Mouse (Mus musculus) midbrain, embryonic 10.5 days (tissue): Measurements from ENCODE around the gene Krt72. TPM values are rescaled to one million over a fixed set of nuclear protein-coding genes. Genes with fewer than 3 reads are reported as not detected.

Experiments
- DNase-seq: peaks from one replicate; pipeline ENCODE4 v3.0.0-alpha.2; 2017; ENCODE audit warnings: low spot score
- H3K27ac ChIP-seq: fragments of 300-500 bp; sonication (generic); replicated peaks from 2 replicates; pipeline ENCODE4 v1.5.1; 2016; ENCODE audit warnings: mild to moderate bottlenecking
- H3K27me3 ChIP-seq: fragments of 300-500 bp; sonication (generic); 2 replicates; pipeline ENCODE4 v1.6.1; 2016; ENCODE audit warnings: low read depth, mild to moderate bottlenecking; ENCODE audit not compliant: poor library complexity, severe bottlenecking
- H3K36me3 ChIP-seq: fragments of 300-500 bp; sonication (generic); 2 replicates; pipeline ENCODE4 v1.6.1; 2016; ENCODE audit warnings: mild to moderate bottlenecking, moderate library complexity
- H3K4me1 ChIP-seq: fragments of 300-500 bp; sonication (generic); 2 replicates; pipeline ENCODE4 v1.6.1; 2016
- H3K4me3 ChIP-seq: fragments of 300-500 bp; sonication (generic); 2 replicates; pipeline ENCODE4 v1.5.1; 2016; ENCODE audit warnings: mild to moderate bottlenecking, moderate library complexity
- H3K9me3 ChIP-seq: fragments of 300-500 bp; sonication (generic); replicated peaks from 2 replicates; pipeline ENCODE4 v1.6.1; 2016; ENCODE audit warnings: mild to moderate bottlenecking
- WGBS: fragments of 180-500 bp; shearing (Covaris S2); methylation state at CpG from one replicate; pipeline ENCODE4 v1.1.7; 2016; 5-methylcytosine and 5-hydroxymethylcytosine counted together
- polyA plus RNA-seq: library from polyadenylated mRNA; unstranded; fragments of >200 nt; fragmentation: Nextera tagmentation; extraction: Ambion mirVana; gene quantifications from 2 replicates; pipeline ENCODE4 v1.2.1, GENCODE M21; 2016

Gene Krt72
- polyA plus RNA-seq = not detected in 2 replicates

GRCm38 (mm10) chr15:101786360-101786759 lies at the start of gene Krt72:
Gene Krt72 (minus strand): TSS chr15:101786460.
- Histone ChIP-seq H3K27me3 (no peaks in the 10 kb centered on the region), H3K4me1 (no peaks in the 10 kb centered on the region), H3K36me3 (no peaks in the 10 kb centered on the region), H3K9me3 (no peaks in the 10 kb centered on the region), H3K4me3 (no peak within 1 kb of the TSS), H3K27ac (no peak within 1 kb of the TSS)
- WGBS = 92% methylated on average over 18 of the region's 18 CpGs
- no peak for DNase-seq

- Histone ChIP-seq H3K4me1 (no peaks in the 10 kb centered on the region), H3K27me3 (no peaks in the 10 kb centered on the region), H3K36me3 (no peaks in the 10 kb centered on the region), H3K9me3 (no peaks in the 10 kb centered on the region), H3K27ac (no peak overlapping the region), H3K4me3 (no peak overlapping the region)
- DNase-seq = no peak
- 67% methylated on average over 5 of the region's 5 CpGs for WGBS
Measured at GRCm38 (mm10) chr15:101834784-101835328, 48.6 kb upstream of the Krt72 start.

- Histone ChIP-seq H3K36me3 (no peaks in the 10 kb centered on the region), H3K9me3 (no peaks in the 10 kb centered on the region), H3K27ac (no peak overlapping the region), H3K27me3 (no peaks in the 10 kb centered on the region), H3K4me1 (no peaks in the 10 kb centered on the region), H3K4me3 (no peak overlapping the region)
- DNase-seq = no peak
- 61% methylated on average over 6 of the region's 6 CpGs for WGBS
Measured at GRCm38 (mm10) chr15:101833131-101833530, 46.9 kb upstream of the Krt72 start.

DNA sequence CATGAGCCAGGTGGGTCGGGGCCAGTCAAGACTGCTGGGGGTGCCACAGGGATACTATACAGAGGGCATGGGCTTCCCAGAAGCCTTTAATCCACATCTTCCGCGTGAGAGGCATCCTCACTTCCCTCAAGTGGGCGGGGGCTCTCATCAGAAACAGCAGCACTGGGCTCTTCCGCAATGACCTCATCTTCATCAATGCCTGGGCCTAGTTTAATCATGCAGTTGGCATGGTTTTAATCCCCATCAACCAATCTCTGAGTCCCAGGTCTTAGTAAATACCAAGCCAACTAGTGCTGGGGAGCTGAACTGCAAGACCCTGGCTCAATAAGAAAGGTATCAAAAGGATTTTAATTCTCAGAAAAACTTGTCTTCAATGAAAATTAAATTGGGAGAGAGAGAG lies 43.2 kb upstream of the Krt72 start:
- H3K27ac ChIP-seq = no peak overlapping the region
- H3K36me3 ChIP-seq = no peaks in the 10 kb centered on the region
- no peaks in the 10 kb centered on the region for H3K27me3 ChIP-seq
- 72% methylated on average over 5 of the region's 5 CpGs for WGBS
- no peak for DNase-seq
- no peak overlapping the region for H3K4me3 ChIP-seq
- peaks cover 7% of the 10 kb centered on the region for H3K4me1 ChIP-seq
- H3K9me3 ChIP-seq = no peaks in the 10 kb centered on the region

DNA sequence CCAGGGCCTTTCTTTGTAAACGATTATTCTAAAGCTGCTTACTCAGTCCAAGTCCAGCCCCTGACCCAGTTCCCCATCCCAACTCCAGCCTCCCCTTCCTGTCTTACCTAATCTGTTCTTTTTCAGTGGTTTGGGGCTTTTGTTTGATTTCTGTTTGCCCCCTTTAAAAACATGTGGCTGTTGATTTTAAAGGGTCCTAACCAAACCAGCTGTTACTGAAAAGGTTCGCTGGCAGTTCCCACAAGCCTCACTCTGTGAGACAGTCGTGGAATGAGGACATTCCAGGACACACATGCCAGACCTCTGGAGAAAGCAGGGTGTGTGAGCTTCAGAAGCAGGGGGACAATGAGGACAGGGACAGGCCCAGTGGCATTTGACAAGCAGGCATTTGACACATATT lies 35.5 kb upstream of the Krt72 start:
- Histone ChIP-seq H3K36me3 (no peaks in the 10 kb centered on the region), H3K9me3 (no peaks in the 10 kb centered on the region), H3K27me3 (no peaks in the 10 kb centered on the region), H3K27ac (no peak overlapping the region), H3K4me3 (no peak overlapping the region), H3K4me1 (peaks cover 3% of the 10 kb centered on the region; the same call in 1 of the 2 replicates)
- no peak for DNase-seq
- 28% methylated on average over 3 of the region's 3 CpGs for whole genome bisulfite sequencing

GRCm38 (mm10) chr15:101817875-101818274 lies 31.6 kb upstream of the Krt72 start, which contains the start of gene Krt2:
Gene Krt2 (minus strand): TSS chr15:101818169.
- 81% methylated on average over 16 of the region's 16 CpGs for WGBS

DNA sequence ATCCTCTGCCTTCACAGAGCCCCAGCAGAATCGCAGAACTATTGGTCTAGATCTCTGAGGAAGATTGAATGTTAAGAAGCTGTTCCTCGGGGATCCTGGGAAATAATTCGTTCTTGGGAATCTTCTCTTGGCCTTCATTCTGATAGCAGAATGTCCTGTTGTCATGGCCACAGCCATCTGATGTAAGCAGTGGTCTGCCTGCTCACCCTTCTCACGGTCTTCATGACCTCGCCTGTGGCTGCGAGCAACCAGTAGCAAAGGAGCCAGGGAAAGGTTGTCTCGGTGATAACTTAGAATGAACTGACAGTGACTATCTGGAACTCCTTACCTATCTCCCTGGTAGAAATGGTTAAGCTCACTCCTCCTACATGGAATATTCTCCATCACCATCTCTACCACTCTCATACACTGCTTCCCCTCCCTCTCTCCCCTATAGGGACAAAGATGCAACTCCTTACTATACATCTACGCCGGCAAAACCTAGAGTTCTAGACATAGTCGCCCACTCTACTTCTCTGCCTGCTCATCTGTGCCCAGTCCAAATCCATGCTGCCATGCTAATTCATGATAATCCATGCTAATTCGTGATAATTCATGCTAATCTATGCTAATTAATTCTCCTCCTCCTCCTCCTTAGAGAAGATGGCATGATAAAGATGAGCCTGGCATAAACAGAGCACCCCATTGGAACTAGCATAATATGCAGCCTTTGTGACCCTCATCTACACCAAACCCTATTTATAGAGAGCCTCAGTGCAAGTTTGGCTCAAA lies 17.0 kb upstream of the Krt72 start:
- Histone ChIP-seq H3K4me1 (peaks cover 4% of the 10 kb centered on the region; the same call in 1 of the 2 replicates), H3K27ac (no peak overlapping the region), H3K36me3 (no peaks in the 10 kb centered on the region), H3K27me3 (no peaks in the 10 kb centered on the region), H3K4me3 (no peak overlapping the region), H3K9me3 (no peaks in the 10 kb centered on the region)
- WGBS = 83% methylated on average over 11 of the region's 11 CpGs
- DNase-seq = no peak

More at GRCm38 (mm10) chr15:101817875-101818274, 31.6 kb upstream of the Krt72 start, which contains the start of gene Krt2:
- no peaks in the 10 kb centered on the region for H3K9me3 ChIP-seq
- no peak for DNase-seq
- H3K27ac ChIP-seq = no peak within 1 kb of the TSS
- no peak within 1 kb of the TSS for H3K4me3 ChIP-seq
- H3K36me3 ChIP-seq = no peaks in the 10 kb centered on the region
- H3K27me3 ChIP-seq = no peaks in the 10 kb centered on the region
- no peaks in the 10 kb centered on the region for H3K4me1 ChIP-seq

DNA sequence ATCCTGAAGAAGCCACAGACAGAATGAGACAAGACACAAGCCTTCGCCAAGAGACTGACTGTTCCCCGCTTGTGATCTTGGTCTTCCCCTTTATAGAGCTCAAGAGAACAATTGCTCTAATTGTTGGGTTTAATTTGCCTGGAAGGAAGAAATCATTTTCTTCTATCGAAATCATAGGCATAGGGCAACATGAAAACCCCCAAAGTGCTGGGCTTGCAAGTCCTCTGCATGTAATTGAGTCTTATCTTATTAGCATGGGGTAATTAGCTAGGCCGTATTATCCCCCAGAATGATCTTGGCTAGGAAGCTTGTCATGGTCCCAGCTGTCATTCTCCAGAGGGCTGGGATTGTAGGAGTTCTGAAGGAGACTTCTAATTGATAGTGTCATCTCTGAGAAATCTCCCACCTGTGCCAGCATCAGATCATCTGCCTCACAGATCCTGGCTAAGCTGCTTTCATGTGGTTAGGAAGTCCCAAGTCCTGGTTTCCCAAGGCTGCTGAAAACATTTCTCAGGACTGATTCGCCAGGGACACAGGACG lies 16.1 kb upstream of the Krt72 start, which contains the start of gene Krt73:
Gene Krt73, minus strand, starts transcription at position 51 of the 540 bp plus-strand sequence.
- no peaks in the 10 kb centered on the region for H3K36me3 ChIP-seq
- no peak for DNase-seq
- WGBS = 88% methylated on average over 6 of the region's 6 CpGs
- H3K27me3 ChIP-seq = no peaks in the 10 kb centered on the region
- H3K4me3 ChIP-seq = no peak within 1 kb of the TSS
- 0 out of 2 replicates have a peak within 1 kb of the TSS, but pooled peaks have one; percentile 17 for H3K27ac ChIP-seq
- H3K4me1 ChIP-seq = peaks cover 4% of the 10 kb centered on the region; the same call in 1 of the 2 replicates
- H3K9me3 ChIP-seq = no peaks in the 10 kb centered on the region

GRCm38 (mm10) chr15:101790867-101791266 lies 4.6 kb upstream of the Krt72 start:
- Histone ChIP-seq H3K4me3 (no peak overlapping the region), H3K27ac (no peak overlapping the region), H3K27me3 (no peaks in the 10 kb centered on the region), H3K36me3 (no peaks in the 10 kb centered on the region), H3K9me3 (no peaks in the 10 kb centered on the region), H3K4me1 (no peaks in the 10 kb centered on the region)
- 38% methylated on average over 3 of the region's 3 CpGs for WGBS
- DNase-seq = no peak

GRCm38 (mm10) chr15:101773420-101773819 lies 12.8 kb downstream of the Krt72 start:
- peaks cover 5% of the 10 kb centered on the region for H3K4me1 ChIP-seq
- no peak overlapping the region for H3K4me3 ChIP-seq
- H3K27me3 ChIP-seq = no peaks in the 10 kb centered on the region
- no peaks in the 10 kb centered on the region for H3K36me3 ChIP-seq
- 86% methylated on average over 10 of the region's 10 CpGs for WGBS
- DNase-seq = no peak
- H3K9me3 ChIP-seq = no peaks in the 10 kb centered on the region
- no peak overlapping the region for H3K27ac ChIP-seq

DNA sequence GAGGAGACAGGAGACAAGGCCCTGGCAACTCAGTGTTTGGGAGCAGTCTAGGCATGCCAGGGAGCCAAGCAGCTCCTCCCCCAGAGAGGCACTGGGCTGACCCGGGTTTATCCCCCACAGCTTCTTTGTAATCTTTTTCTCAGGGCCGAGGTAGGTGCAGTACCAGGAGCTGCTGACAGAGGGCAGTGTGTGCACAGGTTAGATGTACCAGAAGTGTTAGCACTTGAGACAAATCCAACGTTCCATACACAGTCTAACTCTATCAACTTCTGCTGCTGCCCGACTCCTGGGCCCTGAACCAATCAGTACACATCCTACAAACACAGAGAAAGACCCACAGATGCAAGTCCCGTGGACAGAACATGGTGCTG lies 13.6 kb downstream of the Krt72 start:
- no peak overlapping the region for H3K4me3 ChIP-seq
- WGBS = 13% methylated on average over 5 of the region's 5 CpGs
- H3K27ac ChIP-seq = peak overlapping the region; percentile 72
- no peaks in the 10 kb centered on the region for H3K27me3 ChIP-seq
- DNase-seq = peak; percentile 90
- H3K36me3 ChIP-seq = no peaks in the 10 kb centered on the region
- H3K4me1 ChIP-seq = peaks cover 5% of the 10 kb centered on the region
- no peaks in the 10 kb centered on the region for H3K9me3 ChIP-seq

DNA sequence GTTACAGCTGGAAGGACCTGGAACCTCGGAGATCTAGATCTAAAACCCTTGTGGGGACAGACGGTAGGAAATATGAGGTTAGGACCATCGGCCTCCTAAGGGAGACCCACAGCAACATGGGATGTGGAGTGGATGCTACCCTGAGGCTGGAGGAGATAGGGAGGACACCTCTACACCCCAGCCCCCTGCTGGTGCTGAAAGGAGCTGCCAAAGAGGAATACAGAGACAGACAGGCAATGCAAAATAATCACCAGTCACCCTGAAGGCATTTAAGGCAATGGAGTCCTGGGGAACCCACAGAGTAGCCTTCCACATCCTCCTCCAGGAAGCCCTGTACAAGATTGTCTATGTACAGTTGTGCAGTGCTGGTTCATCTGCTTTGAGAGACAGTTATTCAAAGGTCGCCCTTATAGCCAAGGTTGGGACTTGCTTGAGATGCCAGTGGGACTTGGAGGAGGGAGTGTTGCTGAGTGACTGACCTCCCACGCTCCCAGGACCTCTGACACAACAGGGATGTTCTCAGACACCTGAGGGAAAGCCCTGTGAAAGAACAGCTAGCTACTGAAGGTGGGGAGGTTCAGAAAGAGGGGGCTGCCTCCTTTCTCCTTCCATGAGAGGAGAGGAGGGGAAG lies 14.1 kb downstream of the Krt72 start:
- Histone ChIP-seq H3K36me3 (no peaks in the 10 kb centered on the region), H3K4me3 (no peak overlapping the region), H3K27me3 (no peaks in the 10 kb centered on the region), H3K27ac (peak overlapping the region; percentile 72), H3K9me3 (no peaks in the 10 kb centered on the region), H3K4me1 (peaks cover 5% of the 10 kb centered on the region)
- peak; percentile 22 for DNase-seq
- whole genome bisulfite sequencing = 77% methylated on average over 5 of the region's 5 CpGs
